Mouse (Mus musculus) cerebellum, adult 8-10 months (tissue): ENCODE measurements around the gene Ksr2.

Source experiments
- DNase-seq: peaks from one replicate; pipeline ENCODE4 v3.0.0; 2022

Ksr2 gene

DNA sequence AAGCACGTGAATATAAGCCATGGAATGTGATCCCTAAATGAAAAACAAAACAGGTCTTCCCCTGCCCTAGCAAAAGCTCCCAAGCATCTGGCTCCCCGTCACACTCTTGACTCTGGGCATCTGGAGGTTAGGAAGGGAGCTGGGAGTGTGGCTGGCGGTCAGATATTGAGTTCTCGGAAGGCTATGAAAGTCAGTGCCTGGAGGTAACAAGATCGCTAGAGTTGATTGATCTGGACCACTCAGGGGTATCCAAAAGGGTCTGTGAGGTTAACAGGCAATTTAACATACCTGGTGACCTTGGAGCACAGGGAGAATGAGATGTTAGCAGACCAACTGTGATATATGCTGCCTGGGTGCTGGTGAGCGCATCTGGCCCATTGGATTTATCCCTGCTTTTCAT lies 283.8 kb downstream of the Ksr2 start:
- DNase-seq: no peak

GRCm38 (mm10) chr5:117704371-117704770 lies 290.6 kb downstream of the Ksr2 start:
- no peak for DNase-seq

DNA sequence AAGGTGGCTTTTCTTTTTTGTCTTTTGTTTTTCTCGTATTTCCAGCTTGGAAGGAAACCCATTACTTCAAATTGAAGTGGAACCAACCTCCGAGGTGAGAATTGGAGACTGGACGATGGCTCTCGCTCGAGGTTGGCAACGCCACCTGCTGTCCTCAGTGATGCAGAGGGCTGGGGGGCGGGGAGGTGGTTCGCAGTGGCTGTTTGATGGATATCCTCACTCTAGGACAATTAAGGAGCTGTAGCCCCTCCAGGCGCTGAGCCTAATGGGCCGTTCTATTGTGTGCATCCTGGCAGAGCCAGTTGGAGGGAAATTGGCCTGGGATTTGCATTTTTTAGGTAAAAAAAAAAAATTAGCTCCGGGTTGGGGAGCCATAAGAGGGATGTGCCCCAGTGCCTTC lies 292.8 kb downstream of the Ksr2 start:
- DNase-seq: no peak

DNA sequence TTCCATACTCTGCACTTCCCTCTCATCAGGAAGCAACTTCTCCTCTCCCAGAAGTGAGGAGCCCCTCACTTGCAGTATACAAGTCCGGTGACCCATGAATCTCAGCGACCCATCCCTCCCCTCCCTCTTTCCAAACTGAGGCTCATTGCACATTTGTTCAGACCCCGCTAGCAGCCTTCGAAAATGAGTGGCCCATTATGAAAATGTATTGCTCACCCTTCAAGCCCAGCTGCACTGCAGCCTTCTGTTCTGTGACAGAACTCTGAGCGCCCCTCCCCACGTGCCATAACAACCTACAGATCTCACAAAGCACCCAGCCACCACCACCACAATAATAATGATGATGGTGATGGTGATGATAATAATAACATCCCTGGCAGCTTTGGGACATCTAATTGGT lies 295.5 kb downstream of the Ksr2 start:
- DNase-seq: no peak

DNA sequence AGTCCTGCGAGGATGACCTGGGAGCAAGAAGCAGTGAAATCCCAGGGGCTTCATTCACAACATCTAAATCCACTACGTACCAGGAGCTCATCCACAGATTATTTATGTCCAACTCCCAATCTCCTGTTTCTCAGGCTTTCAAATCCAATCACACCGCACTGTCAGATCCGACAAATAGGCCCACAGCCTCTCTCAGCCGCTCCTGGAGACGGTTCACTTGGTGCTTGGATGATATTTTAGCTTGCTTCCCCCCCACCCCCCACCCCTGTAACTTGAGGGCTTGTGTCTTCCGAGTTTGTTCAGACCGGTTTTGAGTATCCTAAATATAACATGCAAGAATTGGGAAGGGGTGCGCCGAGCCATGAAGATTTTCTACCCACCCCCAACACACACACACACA lies 297.8 kb downstream of the Ksr2 start:
- DNase-seq: no peak

DNA sequence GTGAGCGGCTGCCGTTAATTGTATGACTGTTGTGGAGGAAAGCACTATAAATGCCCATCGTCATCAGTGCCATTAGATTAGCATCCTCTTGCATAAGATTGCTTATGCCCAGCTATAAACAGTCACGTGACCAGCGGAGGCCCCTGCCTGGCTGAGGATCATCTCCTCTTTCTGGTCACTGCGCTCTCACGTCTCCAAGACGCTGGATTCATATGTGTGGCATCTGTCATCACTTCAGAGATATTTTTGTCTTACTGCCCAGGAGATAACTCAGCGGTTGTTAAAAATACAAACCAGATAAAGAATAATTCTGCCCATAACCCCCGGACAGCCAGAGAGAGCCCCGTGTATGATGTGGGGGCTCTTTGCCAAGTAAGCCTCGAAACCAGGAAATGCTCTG lies 298.4 kb downstream of the Ksr2 start:
- no peak for DNase-seq

DNA sequence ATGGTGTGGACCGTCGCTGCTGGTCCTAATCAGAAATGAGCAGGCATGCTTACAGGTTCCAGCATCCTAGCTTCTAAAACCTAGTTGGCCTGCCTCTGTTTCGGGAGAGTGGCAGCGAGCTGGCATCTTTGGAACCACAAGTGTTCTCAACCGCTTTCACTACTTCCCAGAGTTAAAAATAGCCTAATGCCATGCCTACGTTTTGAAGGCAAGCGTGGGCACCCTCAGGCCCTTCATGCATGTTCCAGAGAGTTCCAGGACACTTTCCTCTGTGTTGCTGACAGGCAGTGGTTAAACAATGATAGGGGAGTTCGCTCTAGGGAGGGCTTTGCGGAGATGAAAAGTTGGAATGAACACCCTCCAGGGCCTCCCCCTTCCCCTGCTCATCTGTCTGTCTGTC lies 303.3 kb downstream of the Ksr2 start:
- no peak for DNase-seq

GRCm38 (mm10) chr5:117723316-117723715 lies 309.5 kb downstream of the Ksr2 start:
- peak; percentile 19 for DNase-seq

DNA sequence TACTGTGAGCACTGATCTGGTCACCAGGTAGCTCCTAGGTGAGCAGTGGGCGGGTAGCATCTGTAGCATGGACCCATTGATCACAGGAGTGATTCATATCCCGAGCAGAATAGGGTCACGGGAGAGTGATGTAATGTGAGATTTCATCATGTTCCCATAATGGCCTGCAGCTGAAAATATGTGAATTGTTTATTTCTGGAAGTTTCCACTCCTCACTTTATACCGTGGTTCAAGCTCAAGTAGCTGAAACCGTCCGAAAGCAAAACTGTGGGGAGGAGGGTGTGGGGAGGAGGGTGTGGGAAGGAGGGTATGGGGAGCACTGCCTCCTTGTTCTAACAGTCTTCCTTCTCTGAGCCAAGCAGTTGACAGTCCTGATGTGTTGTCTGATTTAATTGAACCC lies 312.7 kb downstream of the Ksr2 start:
- no peak for DNase-seq

GRCm38 (mm10) chr5:117727138-117727537 lies 313.3 kb downstream of the Ksr2 start:
- no peak for DNase-seq

DNA sequence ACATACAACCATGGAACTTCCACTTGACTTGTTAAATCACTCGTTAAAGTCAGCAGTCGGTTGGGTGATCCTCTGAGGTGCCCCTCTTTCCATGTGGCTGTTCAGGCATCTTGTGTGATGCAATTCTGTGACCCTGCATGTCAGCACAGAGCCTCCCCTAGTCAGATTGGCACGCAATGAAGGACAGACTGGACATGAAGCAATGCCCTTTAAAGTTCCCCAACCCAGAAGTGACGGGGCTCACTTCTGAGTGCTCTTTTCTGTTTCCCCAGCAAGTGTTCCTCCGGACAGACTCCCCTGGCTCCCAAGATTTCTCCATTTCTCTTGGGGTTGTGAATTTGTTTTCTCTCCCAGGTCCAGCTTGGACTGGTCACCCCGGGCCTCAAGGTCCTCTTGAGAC lies 317.5 kb downstream of the Ksr2 start:
- no peak for DNase-seq

GRCm38 (mm10) chr5:117744654-117745178 lies 330.9 kb downstream of the Ksr2 start:
- DNase-seq: no peak

- DNase-seq: no peak
These were observed 335.6 kb downstream of the Ksr2 start for GRCm38 (mm10) chr5:117749353-117749752.

DNA sequence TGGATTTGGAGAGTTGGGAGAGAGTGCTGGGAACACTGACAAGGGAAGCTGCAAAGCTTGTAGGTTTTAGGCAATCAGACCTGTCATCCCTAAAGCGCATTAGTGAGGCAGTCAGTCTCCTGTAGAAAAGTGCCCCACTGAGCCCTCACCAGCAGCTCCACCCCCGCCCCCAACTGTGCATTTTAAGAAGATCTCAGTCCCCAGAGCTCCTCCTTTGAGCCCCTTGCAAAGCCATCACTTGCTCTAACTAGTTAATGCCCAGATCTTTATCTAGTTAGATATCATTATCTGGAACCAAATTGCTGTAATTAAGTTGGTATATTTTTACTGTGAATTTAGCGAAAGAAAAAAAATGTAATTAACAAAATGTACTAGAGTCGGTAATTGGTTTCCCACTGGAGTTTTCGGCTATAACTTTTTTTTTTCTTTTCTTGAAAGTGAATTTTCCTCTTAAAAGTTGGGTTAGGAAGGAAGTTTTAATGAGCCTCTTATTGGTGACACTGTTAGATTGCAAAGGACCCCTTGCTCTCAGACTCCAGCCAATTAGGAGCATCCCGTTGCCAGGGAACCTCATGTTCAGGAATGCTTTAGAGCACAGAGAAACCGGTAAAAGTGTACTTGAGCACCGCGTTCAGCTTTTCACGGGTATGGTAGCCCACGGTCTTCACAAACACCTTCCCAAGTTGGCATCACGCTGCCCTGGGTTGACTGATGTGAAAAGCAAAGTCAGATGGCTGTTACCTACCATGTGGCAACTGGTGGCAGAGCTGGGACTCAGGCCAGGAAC lies 344.1 kb downstream of the Ksr2 start:
- no peak for DNase-seq

DNA sequence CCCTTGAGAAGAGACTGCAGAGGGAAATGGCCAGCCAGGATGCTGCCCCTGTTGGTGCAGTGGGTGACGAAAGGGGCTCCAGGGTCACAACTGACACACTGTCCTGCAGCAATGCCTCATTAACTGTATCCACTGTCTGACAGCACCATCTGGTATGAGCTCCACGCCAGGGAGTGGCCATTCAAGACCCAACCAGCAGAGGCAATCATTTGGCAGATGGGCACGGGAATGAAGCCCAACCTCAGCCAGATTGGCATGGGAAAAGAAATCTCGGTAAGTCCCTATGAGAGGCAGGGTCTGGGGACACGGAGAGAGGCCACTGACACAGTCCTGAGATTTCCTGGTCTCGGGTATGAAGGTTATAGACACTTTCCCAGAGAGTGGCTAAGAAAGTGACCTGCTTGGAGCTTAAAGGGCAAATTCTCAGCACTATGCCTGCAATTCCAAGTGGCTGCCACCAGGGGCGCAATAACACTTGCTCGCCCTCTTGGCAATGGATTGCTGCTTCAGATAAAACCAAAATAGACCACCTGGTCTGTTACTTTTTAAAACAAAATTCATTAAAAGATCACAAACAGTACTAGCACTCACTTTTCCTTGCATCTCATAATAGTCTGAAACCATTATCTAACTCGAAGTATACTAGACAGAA lies 347.5 kb downstream of the Ksr2 start:
- DNase-seq: no peak

DNA sequence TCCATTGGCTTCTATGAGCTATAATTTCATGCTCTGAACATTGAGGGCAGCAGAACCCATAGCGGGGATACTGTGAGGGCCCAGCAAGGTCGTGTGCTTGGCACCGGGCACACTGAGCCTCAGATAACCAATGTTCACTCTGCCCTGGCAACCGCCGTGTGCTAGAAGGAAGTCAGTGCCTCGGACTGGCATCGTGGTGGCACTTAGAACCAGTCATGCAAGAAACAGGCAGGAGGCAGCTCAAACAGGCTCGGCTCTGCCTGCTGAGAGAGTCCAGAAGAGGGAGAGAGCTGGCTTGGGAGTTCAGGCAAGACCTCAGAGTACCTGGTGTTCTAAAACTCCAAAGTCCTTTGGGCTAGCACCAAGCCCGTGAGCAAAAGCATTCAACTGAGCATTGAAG lies 350.7 kb downstream of the Ksr2 start:
- no peak for DNase-seq

DNA sequence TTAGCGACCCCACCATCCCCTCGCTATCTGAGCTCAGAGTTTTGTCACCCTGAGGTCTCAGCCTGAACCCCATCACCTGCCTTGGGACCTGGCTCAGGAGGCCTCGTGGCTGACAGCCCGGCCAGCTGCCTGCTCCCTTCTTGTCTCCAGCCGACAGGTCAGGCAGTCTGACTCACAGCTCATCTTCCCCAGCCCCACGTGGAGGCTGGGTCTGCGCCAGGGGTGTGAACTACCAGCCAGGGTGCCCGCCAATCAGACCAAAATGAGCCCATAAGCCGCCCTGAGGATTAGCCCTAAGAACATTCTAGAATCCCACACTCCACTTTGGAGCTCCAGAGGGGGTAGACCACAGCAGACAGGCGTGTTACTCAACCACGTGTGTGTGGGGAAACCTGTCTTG lies 365.4 kb downstream of the Ksr2 start:
- no peak for DNase-seq

- no peak for DNase-seq
These were observed 366.9 kb downstream of the Ksr2 start, which contains the start of gene Nos1 for GRCm38 (mm10) chr5:117780681-117781080. Gene Nos1, plus strand, starts transcription at chr5:117781032.

DNA sequence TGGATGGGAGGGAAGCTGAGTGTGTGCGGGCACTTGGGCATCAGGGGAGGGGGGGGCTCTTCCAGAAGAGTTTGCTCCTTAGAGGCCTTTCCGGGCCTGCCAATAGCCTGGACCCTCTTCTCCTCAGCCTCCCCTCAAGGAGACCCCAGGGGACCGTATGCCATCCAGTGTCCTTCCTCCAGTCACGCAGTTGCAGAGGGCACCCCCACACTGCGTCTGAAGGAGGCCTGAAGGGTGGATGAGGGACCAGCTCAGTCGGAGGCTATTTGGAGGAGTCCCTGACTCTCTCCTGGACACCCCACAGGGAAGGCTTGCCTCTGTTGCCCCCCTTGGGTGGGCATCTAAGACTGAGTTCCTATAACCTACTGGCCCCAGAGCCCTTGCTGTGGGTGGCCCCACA lies 367.4 kb downstream of the Ksr2 start:
- DNase-seq: no peak

DNA sequence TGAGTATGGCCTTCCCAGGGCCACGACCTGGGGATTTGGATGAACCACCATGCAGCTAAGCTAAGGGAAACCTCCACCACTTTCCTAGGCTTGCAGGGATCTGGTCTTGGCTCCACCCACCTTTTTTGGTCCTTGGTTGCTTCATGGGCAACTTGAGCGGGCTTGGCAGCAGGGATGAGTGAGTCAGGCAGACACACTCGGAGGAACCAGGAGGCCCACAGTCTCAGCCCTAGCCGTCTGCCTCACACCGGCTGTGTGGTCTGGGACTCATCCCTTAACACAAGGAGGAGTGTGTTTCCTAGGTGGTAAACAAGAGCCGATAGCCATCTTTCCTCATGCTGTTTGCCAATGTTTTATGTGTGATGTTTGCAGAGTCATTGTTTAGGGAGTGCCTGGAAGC lies 376.3 kb downstream of the Ksr2 start:
- DNase-seq: no peak

DNA sequence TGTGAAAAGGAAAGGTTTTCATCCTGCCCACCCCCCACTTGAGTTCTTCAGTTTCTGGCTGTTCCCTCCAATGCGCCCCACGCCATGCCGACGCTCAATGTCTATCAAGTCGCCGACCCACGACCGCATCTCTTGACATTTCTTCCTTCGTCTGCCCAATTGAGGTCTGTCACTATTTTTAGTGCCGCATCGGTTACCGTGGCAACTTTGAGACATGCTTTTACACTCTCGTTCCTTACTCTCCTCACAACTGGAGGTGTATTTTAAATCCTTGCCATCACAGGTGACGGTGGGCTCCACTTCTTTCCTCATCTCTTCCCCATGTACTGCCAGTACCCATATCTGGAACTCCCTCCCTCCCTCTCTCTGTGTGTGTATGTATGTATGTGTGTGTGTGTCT lies 378.1 kb downstream of the Ksr2 start:
- no peak for DNase-seq

DNA sequence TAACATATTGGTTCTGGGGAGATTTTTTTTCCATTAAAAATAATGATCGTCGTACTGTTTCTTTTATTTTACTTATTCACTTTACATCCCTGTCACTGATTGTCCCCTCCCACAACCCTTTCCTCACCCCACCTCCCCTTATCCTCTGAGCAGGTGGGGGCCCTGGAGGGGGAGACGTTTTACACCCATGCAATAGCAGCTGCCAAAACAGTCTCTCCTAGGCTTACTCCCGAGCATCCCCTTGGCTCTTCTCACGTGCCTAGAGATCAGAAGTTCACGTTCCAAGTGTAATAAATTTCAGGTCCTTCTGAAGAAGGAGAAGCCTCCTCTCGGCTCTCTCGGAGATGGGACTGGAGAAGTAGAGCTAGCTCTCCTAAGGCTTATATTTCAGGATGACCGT lies 387.0 kb downstream of the Ksr2 start:
- DNase-seq: no peak

GRCm38 (mm10) chr5:117802071-117802521 lies 388.3 kb downstream of the Ksr2 start:
- DNase-seq: peak; percentile 23

DNA sequence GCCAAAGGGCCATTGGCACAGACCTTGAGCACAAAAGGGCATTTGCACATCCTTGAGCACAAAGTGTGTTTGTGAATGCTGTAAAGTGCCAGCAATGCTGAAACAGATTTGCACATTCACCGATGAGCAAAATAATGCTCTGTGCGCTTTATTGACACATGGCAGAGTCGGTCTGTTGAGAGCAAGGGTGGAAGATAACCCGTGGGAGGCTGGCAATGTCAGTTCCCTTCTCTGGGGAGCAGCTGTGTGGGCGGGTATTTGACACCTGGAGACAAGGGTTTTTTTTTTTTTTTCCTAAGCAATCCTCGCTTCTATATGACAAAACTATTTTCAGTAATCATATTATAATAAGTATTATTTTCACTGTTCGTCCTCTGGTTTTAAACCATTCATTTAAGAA lies 389.8 kb downstream of the Ksr2 start:
- DNase-seq: no peak
